Mouse (Mus musculus) CD4-positive naive resting alpha-beta T cell, adult 57 days (primary cell): Measurements from ENCODE around the gene Olfr1105. TPM values are rescaled to one million over a fixed set of nuclear protein-coding genes. Genes with fewer than 3 reads are reported as not detected.

Source experiments
- total RNA-seq: library from RNA; stranded (reverse); gene quantifications from one replicate; pipeline ENCODE4 v1.2.4, GENCODE M21; 2023

Gene Olfr1105
- total RNA-seq = not detected

DNA sequence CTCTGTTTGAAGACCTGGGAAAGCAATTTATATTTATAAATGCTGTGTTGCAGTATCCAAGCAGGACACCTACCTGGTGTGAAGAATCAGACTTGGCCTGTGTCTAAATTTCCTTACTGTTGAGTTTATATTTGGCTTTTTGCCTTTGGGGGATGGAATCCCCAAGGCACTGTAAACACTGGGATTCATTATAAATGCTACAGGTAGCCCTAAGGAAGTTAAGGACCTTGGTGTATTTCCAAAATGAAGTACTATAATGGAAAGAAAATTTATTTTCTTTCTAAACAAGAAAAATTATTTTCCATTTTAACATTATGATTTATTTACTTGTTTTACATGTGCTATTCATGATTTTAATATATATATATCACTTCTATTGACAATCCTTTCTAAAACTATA, at the start of gene Olfr1105:
TSS of gene Olfr1105 (minus strand) at position 101 of the 400 bp plus-strand sequence.

DNA sequence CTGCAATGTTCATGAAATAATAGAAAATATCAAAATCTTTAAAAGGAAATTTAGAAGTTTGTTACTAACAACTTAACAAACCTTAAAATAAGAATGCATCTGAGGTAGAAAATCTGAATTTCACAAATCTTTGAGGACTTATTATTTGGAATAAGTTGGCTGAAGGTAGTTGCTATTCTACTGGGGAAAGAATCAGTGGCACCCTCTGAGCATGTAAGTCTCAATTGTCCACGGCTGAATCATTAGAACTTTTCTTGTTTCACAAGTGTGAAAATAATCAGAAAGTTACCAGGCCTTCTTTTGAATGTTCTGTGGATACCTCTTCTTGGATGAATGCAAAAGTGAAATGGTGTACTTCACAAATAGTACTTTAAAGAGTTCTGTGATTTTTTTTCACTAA, 39.4 kb upstream of the Olfr1105 start, which contains the start of gene Olfr1107:
TSS of gene Olfr1107 (minus strand) at position 101 of the 400 bp plus-strand sequence.

DNA sequence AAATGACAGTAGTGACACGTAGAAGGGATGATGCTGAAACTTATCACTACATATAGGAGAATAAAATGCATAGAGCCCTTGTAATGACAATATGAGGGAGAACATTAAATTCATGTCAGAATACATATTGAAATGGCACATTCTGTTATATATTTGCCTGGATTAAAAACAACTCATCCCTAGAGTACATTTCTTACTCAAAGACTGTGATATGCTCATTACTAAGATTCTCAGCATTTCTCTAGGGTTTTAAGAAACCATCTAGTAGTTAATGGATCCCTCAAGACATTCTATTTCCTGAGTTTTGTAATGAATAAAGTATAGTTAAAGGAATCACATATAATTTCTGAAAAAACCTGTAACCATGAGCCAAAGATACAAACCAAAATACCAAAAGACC, 15.8 kb upstream of the Olfr1105 start, which contains the start of gene Olfr1106:
TSS of gene Olfr1106 (minus strand) at position 101 of the 400 bp plus-strand sequence.

DNA sequence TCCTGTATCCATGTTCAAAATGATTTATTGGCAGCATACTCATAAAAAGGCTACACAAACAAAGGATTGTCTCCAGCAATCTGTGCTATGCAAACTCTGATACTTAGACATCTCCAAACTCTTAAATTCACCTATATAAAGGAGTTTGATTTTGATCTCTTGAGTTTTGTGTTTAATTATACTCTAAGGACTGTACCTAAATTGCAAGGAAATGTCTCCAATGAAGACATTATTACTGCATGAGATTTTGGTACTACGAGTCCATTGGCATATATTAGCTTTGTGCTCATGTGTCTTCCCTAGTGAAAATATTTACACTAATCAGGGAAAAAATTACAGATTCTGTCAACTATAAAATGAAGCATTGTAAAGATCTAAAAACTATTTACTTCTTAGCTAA, 9.4 kb downstream of the Olfr1105 start, which contains the start of gene Olfr1104:
TSS of gene Olfr1104 (minus strand) at position 101 of the 400 bp plus-strand sequence.

DNA sequence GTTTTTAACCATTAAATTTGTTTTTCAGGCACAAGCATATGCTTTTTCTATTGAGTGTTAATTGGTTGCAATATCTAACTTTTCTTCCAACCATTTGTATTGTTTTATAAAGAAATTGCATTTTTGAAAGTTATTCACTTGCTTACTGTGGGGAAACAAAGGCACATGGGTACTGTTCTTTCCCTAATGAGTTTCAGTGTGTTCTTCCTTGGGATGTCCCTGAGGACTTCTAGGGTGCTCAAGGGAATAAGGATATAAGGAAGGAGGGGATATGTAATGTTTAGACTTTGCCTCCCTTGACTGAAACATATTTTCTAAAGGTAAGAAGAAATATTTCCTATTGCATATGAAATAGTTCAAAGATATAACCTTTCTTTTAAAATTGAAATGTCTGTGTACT, 38.2 kb downstream of the Olfr1105 start, which contains the start of gene Olfr1102:
TSS of gene Olfr1102 (plus strand) at position 301 of the 400 bp plus-strand sequence.

DNA sequence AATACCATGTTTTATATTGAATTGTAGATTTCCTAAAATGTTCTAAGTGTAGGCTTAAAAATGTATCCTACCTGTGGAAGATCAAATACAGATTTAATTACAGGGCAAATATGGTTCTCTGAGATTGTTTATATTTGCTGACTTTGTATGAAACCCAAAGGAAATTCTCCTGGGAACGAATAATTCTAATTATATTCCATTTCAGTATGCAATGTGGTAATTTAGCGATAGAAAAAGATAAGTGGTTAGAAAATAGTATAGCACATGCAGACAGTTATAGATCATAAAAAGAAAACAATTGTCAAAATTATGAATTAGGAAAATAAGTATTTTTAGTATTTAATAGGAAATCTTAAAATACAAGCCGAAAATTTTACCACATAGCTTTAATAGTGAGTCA, 45.2 kb downstream of the Olfr1105 start, which contains the start of gene Olfr1101:
TSS of gene Olfr1101 (minus strand) at position 101 of the 400 bp plus-strand sequence.

Other genes with a start within 250 kb of the Olfr1105 start
- gene Olfr141, start 226.5 kb downstream of the Olfr1105 start, total RNA-seq = not detected
- gene Olfr1094, start 211.9 kb downstream of the Olfr1105 start, total RNA-seq = not detected
- not detected for gene Olfr1095, start 184.8 kb downstream of the Olfr1105 start, total RNA-seq
- not detected for gene Gm13723, start 161.7 kb downstream of the Olfr1105 start, total RNA-seq
- gene Olfr1097, start 144.3 kb downstream of the Olfr1105 start, total RNA-seq = not detected
- not detected for gene Olfr1098, start 112.0 kb downstream of the Olfr1105 start, total RNA-seq
- gene Olfr1099, start 75.8 kb downstream of the Olfr1105 start, total RNA-seq = not detected
- not detected for gene Olfr1100, start 56.6 kb downstream of the Olfr1105 start, total RNA-seq
- gene Olfr1101, start 45.3 kb downstream of the Olfr1105 start, total RNA-seq = not detected
- not detected for gene Olfr1102, start 38.1 kb downstream of the Olfr1105 start, total RNA-seq
- not detected for gene Olfr1104, start 9.5 kb downstream of the Olfr1105 start, total RNA-seq
- not detected for gene Olfr1106, start 15.7 kb upstream of the Olfr1105 start, total RNA-seq
- not detected for gene Olfr1107, start 39.3 kb upstream of the Olfr1105 start, total RNA-seq
- not detected for gene Olfr1109, start 59.5 kb upstream of the Olfr1105 start, total RNA-seq
- not detected for gene Olfr259, start 78.0 kb upstream of the Olfr1105 start, total RNA-seq
- not detected for gene Olfr1110, start 103.8 kb upstream of the Olfr1105 start, total RNA-seq
- not detected for gene Olfr1111, start 116.1 kb upstream of the Olfr1105 start, total RNA-seq
- gene Olfr1112, start 151.3 kb upstream of the Olfr1105 start, total RNA-seq = not detected
- gene Olfr1113, start 172.4 kb upstream of the Olfr1105 start, total RNA-seq = not detected
- gene Olfr1115, start 211.5 kb upstream of the Olfr1105 start, total RNA-seq = not detected
- gene Olfr1116, start 231.0 kb upstream of the Olfr1105 start, total RNA-seq = not detected